12 mouse cellular contexts compared by ENCODE assay signal in the genomic region with DNA sequence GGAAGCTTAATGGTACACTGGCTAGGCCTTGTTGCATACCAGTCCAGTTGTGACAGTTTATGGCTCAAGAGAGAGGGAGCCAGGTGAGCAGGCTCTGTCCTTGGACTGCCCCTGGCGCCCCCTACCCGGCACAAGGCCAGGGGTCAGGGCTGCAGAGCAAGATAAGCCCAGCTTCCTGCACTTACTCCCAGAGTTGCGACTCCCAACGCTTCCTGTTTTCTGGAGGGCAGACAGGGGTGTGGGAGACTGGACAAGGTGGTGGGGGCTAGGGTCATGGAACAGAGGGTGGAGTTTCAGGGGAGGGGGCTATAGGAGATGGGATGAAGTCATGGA. TPM values are rescaled to one million over a fixed set of nuclear protein-coding genes. Genes with fewer than 3 reads are reported as not detected.
DNase-seq lines count a peak whose midpoint lies in the region; ATAC-seq and TF ChIP-seq lines count a peak whose summit lies in the region.
"Had no signal": no experiment of that assay in that cellular context is flagged by ENCODE, and none has a peak within 500 bp of the region (broad histone marks: within the 10 kb centered on the region; RNA-seq: fewer than 3 reads in every experiment).

No protein-coding gene starts in this region.

- no peak overlapping the region for H3K4me3 ChIP-seq in G1E (ENCODE audit: low read depth, low read length)
- no peak overlapping the region for H3K4me3 ChIP-seq in midbrain, embryonic 13.5 days (replicated peaks)
- H3K4me3 ChIP-seq: embryonic facial prominence, embryonic 15.5 days had no signal

- no peak overlapping the region for H3K9ac ChIP-seq in midbrain, embryonic 13.5 days (replicated peaks)
- H3K9ac ChIP-seq: embryonic facial prominence, embryonic 15.5 days had no signal

- no peak overlapping the region for H3K4me2 ChIP-seq in midbrain, embryonic 13.5 days (replicated peaks)
- H3K4me2 ChIP-seq: embryonic facial prominence, embryonic 15.5 days had no signal

- H3K9me3 ChIP-seq in G1E (replicated peaks): no peaks in the 10 kb centered on the region
- H3K9me3 ChIP-seq in midbrain, embryonic 13.5 days: no peaks in the 10 kb centered on the region
- H3K9me3 ChIP-seq: embryonic facial prominence, embryonic 15.5 days had no signal

- H3K27ac ChIP-seq in midbrain, embryonic 13.5 days: no peak overlapping the region

- peaks cover 15% of the 10 kb centered on the region for H3K4me1 ChIP-seq in G1E (ENCODE audit: insufficient read depth, low read depth, low read length)
- H3K4me1 ChIP-seq in midbrain, embryonic 13.5 days (replicated peaks): peaks cover 10% of the 10 kb centered on the region; the same call in 1 of the 2 replicates

- 0 out of 2 replicates have a peak, but pooled peaks have one; percentile 4 for ATAC-seq in G1E (ENCODE audit: extremely low read depth, insufficient number of reproducible peaks, low FRiP score, poor library complexity, severe bottlenecking)
- ATAC-seq in midbrain, embryonic 13.5 days: no peak

- TF ChIP-seq CTCF in G1E (IDR thresholded peaks at IDR 0.05; ENCODE audit: low read depth, low read length): no peak

- peaks cover 12% of the 10 kb centered on the region for H3K36me3 ChIP-seq in G1E (replicated peaks)
- no peaks in the 10 kb centered on the region for H3K36me3 ChIP-seq in midbrain, embryonic 13.5 days
- H3K36me3 ChIP-seq: embryonic facial prominence, embryonic 15.5 days had no signal

- no peak for DNase-seq in G1E (ENCODE audit: low spot score)
- DNase-seq in adrenal gland, postnatal 14 days: peak; percentile 75
- DNase-seq in heart, postnatal 10 days: peak; percentile 70 to 80
- DNase-seq in liver: peak; percentile 19
- no peak for DNase-seq in spleen, postnatal 4 days (ENCODE audit: low spot score in 2 of 2)
- no peak for DNase-seq in natural killer cell, adult 2 months (ENCODE audit: low spot score in 2 of 2)
- DNase-seq in thymus, postnatal 4 days: no peak

- intact Hi-C loops in heart, postnatal 10 days (cut with DNase I): no loop called here

- H3K27me3 ChIP-seq in G1E (ENCODE audit: insufficient read depth, low read length): peaks cover 19% of the 10 kb centered on the region
- H3K27me3 ChIP-seq in midbrain, embryonic 13.5 days: peaks cover 8% of the 10 kb centered on the region; the same call in 1 of the 2 replicates
- H3K27me3 ChIP-seq: embryonic facial prominence, embryonic 15.5 days had no signal

- 27% methylated on average over 4 of the region's 4 CpGs for WGBS in midbrain, embryonic 13.5 days

RNA-seq across cellular contexts. Expression of a gene that starts 6.4 kb away (rescaled TPM):
- total RNA-seq in G1E (2014; fragmentation: Nextera tagmentation): not detected in 2 replicates
- total RNA-seq in G1E (2017): not detected in 2 replicates
- polyA plus RNA-seq in G1E (2012): 0.12 TPM in 1 of 2 replicates, not detected in the other
- total RNA-seq in adrenal gland, postnatal 14 days (2021): not detected in 2 replicates
- not detected for total RNA-seq in heart, postnatal 10 days (2021)
- not detected in 2 replicates for polyA plus RNA-seq in midbrain, embryonic 13.5 days (2015; fragmentation: Nextera tagmentation; extraction: Ambion mirVana)
- polyA plus RNA-seq: neural tube, embryonic 11.5 days; testis, adult 2 months had no signal

RNA-seq across cellular contexts. Expression of a gene that starts 8.2 kb away (rescaled TPM):
- total RNA-seq in G1E (2014; fragmentation: Nextera tagmentation): not detected in 2 replicates
- 0.05 TPM in 1 of 2 replicates, not detected in the other for total RNA-seq in G1E (2017)
- 0.04 TPM in 1 of 2 replicates, not detected in the other for polyA plus RNA-seq in G1E (2012)
- 60.4 and 64.6 TPM in 2 replicates for total RNA-seq in adrenal gland, postnatal 14 days (2021)
- 100 to 1,000 TPM in 1 of 2 experiments, 10 to 100 TPM in 1; 91.5 to 103 TPM for total RNA-seq in heart, postnatal 10 days (2021)
- 13.7 and 14.2 TPM in 2 replicates for polyA plus RNA-seq in midbrain, embryonic 13.5 days (2015; fragmentation: Nextera tagmentation; extraction: Ambion mirVana)

RNA-seq across cellular contexts. Expression of a gene that starts 16.8 kb away (rescaled TPM):
- total RNA-seq in G1E (2014; fragmentation: Nextera tagmentation): not detected in 2 replicates
- total RNA-seq in G1E (2017): 1.2 TPM in 2 replicates
- 0.28 and 0.32 TPM in 2 replicates for polyA plus RNA-seq in G1E (2012)
- total RNA-seq in adrenal gland, postnatal 14 days (2021): 5.2 and 9.8 TPM in 2 replicates
- 10 to 100 TPM in 1 of 2 experiments, 1 to 10 TPM in 1; 8.6 to 10.7 TPM for total RNA-seq in heart, postnatal 10 days (2021)
- polyA plus RNA-seq in midbrain, embryonic 13.5 days (2015; fragmentation: Nextera tagmentation; extraction: Ambion mirVana): 35.7 and 36.9 TPM in 2 replicates

RNA-seq across cellular contexts. Expression of a gene that starts 30.5 kb away (rescaled TPM):
- total RNA-seq in G1E (2014; fragmentation: Nextera tagmentation): 62.5 TPM in 2 replicates
- total RNA-seq in G1E (2017): 49.6 and 52.4 TPM in 2 replicates
- polyA plus RNA-seq in G1E (2012): 52.2 and 65.5 TPM in 2 replicates
- 22.4 and 32.1 TPM in 2 replicates for total RNA-seq in adrenal gland, postnatal 14 days (2021)
- total RNA-seq in heart, postnatal 10 days (2021): 10 to 100 TPM; 12.2 to 12.7 TPM
- polyA plus RNA-seq in midbrain, embryonic 13.5 days (2015; fragmentation: Nextera tagmentation; extraction: Ambion mirVana): 38.9 and 40.4 TPM in 2 replicates

RNA-seq across cellular contexts. Expression of a gene that starts 35.0 kb away (rescaled TPM):
- total RNA-seq in G1E (2014; fragmentation: Nextera tagmentation) (not detected in 2 replicates), G1E (2017) (not detected in 2 replicates)
- not detected in 2 replicates for polyA plus RNA-seq in G1E (2012)
- total RNA-seq in adrenal gland, postnatal 14 days (2021): not detected in 2 replicates
- not detected for total RNA-seq in heart, postnatal 10 days (2021)
- not detected in 2 replicates for polyA plus RNA-seq in midbrain, embryonic 13.5 days (2015; fragmentation: Nextera tagmentation; extraction: Ambion mirVana)
- total RNA-seq: layer of hippocampus, adult 18-20 months had no signal
- polyA plus RNA-seq: embryonic facial prominence, embryonic 15.5 days; neural tube, embryonic 11.5 days had no signal

Comparison
In these comparisons a context has a peak if more than half of its experiments do, and no peak if none do; other contexts are left out.
1. DNase-seq: peak in adrenal gland, postnatal 14 days (single experiment), heart, postnatal 10 days (2 of 2) and liver (single experiment); none in G1E (single experiment), spleen, postnatal 4 days (0 of 2), natural killer cell, adult 2 months (0 of 2) and thymus, postnatal 4 days (single experiment).
2. RNA of a gene that starts 8.2 kb away (total RNA-seq): 91.5 to 103 TPM in heart, postnatal 10 days and 60.4 to 64.6 TPM in adrenal gland, postnatal 14 days; 0.05 TPM in G1E; every median in the first group is over 10 times any median in the second.